Mouse (Mus musculus) lung, postnatal 0 days (tissue): ENCODE results near the gene Sbf2.

ENCODE experiments used
- CTCF ChIP-seq: IDR thresholded peaks from 2 replicates; pipeline ENCODE4 v1.5.1; 2016; ENCODE audit warnings: antibody characterized with exemption, mild to moderate bottlenecking
- EP300 ChIP-seq: IDR thresholded peaks from 2 replicates; pipeline ENCODE4 v1.6.1; 2016; ENCODE audit warnings: antibody characterized with exemption, mild to moderate bottlenecking, control low read depth

GRCm38 (mm10) chr7:110432301-110432700 lies 182.4 kb downstream of the Sbf2 start:
- TF ChIP-seq CTCF, result peak; percentile 92
- TF ChIP-seq EP300, result no peak
